In genomic region chr2:133462378-133462777, GRCm38 (mm10) we compare ENCODE assay signal across 16 mouse cellular contexts.
"Had no signal": no experiment of that assay in that cellular context is flagged by ENCODE, and none has a peak within 500 bp of the region (broad histone marks: within the 10 kb centered on the region; RNA-seq: fewer than 3 reads in every experiment).

No protein-coding gene starts in this region.

- H3K9ac ChIP-seq: neural tube, embryonic 13.5 days; neural tube, embryonic 15.5 days; stomach, embryonic 15.5 days had no signal

- DNase-seq: retina, postnatal 1 day; right cerebral cortex, adult 18-20 months; right cerebral cortex, postnatal 14 days; right cerebral cortex, postnatal 25 days; right cerebral cortex, postnatal 4 days; spleen, adult 18-20 months; thymus, adult 18-20 months; thymus, adult 2 months; thymus, postnatal 14 days; thymus, postnatal 25 days; thymus, postnatal 36 days; thymus, postnatal 4 days had no signal

- H3K27ac ChIP-seq: neural tube, embryonic 13.5 days; neural tube, embryonic 15.5 days; stomach, embryonic 15.5 days; stomach, postnatal 0 days had no signal

- H3K27me3 ChIP-seq: neural tube, embryonic 13.5 days; neural tube, embryonic 15.5 days; stomach, embryonic 15.5 days had no signal

- H3K4me1 ChIP-seq: neural tube, embryonic 13.5 days; neural tube, embryonic 15.5 days; stomach, embryonic 15.5 days had no signal

- H3K36me3 ChIP-seq: neural tube, embryonic 13.5 days; neural tube, embryonic 15.5 days; stomach, embryonic 15.5 days had no signal

- H3K9me3 ChIP-seq: neural tube, embryonic 13.5 days; neural tube, embryonic 15.5 days; stomach, embryonic 15.5 days had no signal

- H3K4me3 ChIP-seq: neural tube, embryonic 13.5 days; neural tube, embryonic 15.5 days; stomach, embryonic 15.5 days had no signal
